Mouse (Mus musculus): Measurements from ENCODE around the gene 9430015G10Rik.
"Not testable (repeated sequence)": the region's sequence is repeated elsewhere in the genome, so short reads cannot be mapped to it uniquely, and the experiment has no call there.

Gene 9430015G10Rik

GRCm38 (mm10) chr4:156097770-156098366, 11.9 kb upstream of the 9430015G10Rik start:
- DNase-seq (ENCODE audit: low read depth, low spot score): no peak

DNA sequence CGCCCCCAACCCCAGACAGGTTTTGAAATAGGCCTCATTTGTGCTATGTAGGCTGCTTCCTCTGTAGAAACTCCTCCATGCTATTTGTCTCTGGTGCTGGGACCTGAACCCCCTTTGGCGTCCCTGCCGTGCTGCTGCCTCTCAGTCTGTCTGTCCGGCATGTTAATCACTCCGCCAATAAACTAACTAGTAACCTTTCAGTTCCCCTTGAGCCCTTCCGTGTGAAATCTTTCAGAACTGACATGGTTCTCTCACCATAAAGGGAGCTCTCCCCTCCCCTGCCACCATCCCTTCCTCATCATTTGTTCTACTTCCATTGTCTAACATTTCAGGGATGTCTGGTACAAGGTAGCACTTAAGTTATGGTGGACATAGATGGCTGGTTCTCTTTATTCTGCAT, 10.4 kb upstream of the 9430015G10Rik start:
- DNase-seq (ENCODE audit: low read depth, low spot score): no peak

- DNase-seq (ENCODE audit: low read depth, low spot score): peak; percentile 46
Measured at GRCm38 (mm10) chr4:156100501-156100900, 9.3 kb upstream of the 9430015G10Rik start.

- DNase-seq (ENCODE audit: low read depth, low spot score): peak; percentile 39
Measured at GRCm38 (mm10) chr4:156101481-156101903, 8.3 kb upstream of the 9430015G10Rik start.

- DNase-seq (ENCODE audit: low read depth, low spot score): no peak
Measured at GRCm38 (mm10) chr4:156103342-156103741, 6.4 kb upstream of the 9430015G10Rik start.

GRCm38 (mm10) chr4:156108606-156109546, 906 bp upstream of the 9430015G10Rik start:
- peak; percentile 89 for DNase-seq (ENCODE audit: low read depth, low spot score)

GRCm38 (mm10) chr4:156124077-156124476, 14.3 kb downstream of the 9430015G10Rik start:
- no peak for DNase-seq (ENCODE audit: low read depth, low spot score)

DNA sequence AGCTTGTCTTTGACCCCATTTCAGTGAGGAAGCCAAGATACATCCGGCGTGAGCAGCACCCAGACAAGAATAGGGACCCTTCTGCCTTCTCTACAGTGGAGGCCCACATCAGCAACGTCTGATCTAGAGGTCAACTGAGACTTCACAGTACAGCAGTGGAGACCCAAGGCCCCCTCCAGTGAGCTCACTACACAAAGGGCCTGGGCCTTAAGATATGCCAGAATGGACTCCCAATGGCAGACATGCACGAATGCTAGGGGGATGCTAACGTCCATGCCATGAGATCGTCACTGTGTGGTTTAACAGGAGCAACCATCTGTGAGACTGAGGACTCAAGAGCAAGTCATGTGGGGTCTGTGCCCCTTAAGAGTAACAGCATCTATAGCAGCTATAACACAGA, 15.6 kb downstream of the 9430015G10Rik start:
- DNase-seq (ENCODE audit: low read depth, low spot score): no peak

- peak; percentile 85 for DNase-seq (ENCODE audit: low read depth, low spot score)
Measured at GRCm38 (mm10) chr4:156126841-156127240, 17.1 kb downstream of the 9430015G10Rik start.

- DNase-seq (ENCODE audit: low read depth, low spot score): no peak
Measured at GRCm38 (mm10) chr4:156128746-156129145, 19.0 kb downstream of the 9430015G10Rik start.

- peak; percentile 27 for DNase-seq (ENCODE audit: low read depth, low spot score)
Measured at GRCm38 (mm10) chr4:156130436-156130835, 20.7 kb downstream of the 9430015G10Rik start, which contains the start of gene Rnf223. Gene Rnf223, plus strand, starts transcription at chr4:156130513.

DNA sequence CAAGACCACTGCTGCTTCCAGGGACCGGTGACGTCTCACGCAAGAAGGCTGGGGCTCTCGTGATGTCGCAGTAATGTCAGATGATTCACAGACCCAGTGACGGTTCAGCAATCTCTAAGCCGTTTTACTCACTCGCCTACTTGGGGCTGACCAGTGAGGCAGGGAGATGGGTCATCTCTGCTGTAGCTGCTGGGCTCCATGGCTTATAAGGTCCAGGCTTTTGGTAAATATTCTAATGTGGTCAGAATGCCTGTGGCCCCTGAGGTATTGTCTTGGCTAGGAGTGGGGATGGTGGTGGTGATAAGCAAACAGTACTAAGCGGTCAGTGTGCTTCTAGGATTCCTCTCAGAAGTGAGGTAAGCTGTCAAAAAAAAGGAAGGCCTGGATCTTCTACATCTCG, 21.2 kb downstream of the 9430015G10Rik start:
- DNase-seq (ENCODE audit: low read depth, low spot score): no peak

GRCm38 (mm10) chr4:156133334-156133733, 23.6 kb downstream of the 9430015G10Rik start:
- DNase-seq (ENCODE audit: low read depth, low spot score): no peak

DNA sequence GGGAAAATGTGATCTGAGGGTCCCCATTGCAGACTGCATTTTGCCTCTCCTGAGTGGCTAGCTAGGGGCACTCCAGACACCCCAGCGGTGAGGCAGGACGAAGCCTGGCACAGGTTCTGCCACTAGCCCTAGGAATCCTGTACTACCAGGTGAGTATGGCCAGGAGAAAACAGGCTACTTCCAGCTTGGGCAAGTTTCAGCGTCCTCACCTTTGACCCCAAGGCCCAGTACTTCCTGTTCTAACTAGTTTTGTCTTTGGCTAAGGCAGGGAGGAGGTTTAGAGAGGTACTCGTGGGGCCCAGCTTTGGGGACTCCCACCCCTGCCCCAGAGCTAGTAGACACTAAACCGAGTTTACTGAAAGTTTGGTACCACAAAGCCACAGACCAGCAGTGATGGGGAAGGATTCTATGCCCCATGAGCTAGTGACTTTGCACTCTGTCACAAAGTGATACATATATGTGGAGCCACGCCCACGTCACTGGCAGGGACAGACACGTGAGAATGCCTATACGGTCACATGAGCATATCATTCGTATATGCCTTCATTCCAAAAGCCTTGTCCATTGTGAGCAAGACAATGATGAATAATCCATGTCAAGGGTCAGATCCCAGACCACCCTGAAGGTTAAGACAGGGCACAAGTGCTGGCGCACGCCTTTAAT, 24.3 kb downstream of the 9430015G10Rik start:
- DNase-seq (ENCODE audit: low read depth, low spot score): peak; percentile 41

DNA sequence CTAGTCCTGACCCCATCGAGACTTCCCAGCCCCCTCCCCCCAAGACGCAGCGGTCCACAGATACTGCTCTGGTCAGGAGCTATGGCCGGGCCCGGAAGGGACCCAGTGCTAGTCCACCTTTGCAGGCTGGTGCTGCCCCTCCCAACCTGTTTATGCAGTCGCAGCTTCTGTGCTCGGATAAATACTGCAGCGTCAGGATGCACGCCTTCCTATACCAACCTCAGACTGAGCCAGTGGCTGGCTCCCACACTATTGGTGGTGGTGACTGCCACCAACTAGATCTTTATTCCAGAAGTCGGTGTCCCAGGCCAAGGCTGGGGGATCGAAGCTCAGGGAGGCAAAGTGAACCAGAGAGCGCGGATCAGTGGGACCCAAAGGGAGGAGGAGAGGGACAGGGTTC, 25.3 kb downstream of the 9430015G10Rik start:
- no peak for DNase-seq (ENCODE audit: low read depth, low spot score)

- DNase-seq (ENCODE audit: low read depth, low spot score): no peak
Measured at GRCm38 (mm10) chr4:156135801-156136200, 26.0 kb downstream of the 9430015G10Rik start.

DNA sequence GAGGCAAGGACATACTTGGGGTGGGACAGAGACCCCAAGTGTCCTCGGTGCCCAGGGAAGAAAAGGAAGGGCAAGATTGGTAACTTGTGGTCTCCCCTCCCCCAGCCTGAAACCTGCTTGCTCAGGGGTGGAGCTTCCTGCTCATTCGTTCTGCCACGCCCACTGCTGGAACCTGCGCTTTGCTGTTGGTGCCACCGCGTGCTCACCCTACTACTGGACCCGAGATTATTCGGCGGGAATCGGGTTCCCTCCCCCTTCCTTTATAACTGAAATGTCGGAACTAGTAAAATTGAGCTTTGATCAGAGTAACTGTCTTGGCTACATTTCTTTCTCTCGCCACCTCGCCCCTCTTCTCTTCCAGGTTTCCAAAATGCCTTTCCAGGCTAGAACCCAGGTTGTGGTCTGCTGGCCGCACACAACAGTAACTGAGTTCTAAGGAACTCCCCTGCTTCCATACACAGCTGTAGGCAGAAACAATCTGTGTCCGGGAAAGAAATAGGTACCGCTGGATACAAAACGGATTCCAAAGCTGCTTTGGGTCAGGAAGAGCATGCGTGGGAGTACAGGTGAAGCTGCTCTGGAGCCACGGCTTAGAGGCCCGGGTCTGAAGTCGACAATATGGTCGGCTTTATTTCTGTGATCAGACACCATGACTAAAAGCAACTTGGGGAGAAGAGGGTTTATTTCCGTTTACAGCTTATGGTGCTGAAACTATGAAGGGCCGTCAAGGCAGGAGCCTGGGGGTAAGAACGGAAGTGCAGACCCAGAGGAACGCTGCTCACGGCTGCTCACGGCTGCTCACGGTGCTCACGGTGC, 26.7 kb downstream of the 9430015G10Rik start:
- peak; percentile 74 for DNase-seq (ENCODE audit: low read depth, low spot score)

DNA sequence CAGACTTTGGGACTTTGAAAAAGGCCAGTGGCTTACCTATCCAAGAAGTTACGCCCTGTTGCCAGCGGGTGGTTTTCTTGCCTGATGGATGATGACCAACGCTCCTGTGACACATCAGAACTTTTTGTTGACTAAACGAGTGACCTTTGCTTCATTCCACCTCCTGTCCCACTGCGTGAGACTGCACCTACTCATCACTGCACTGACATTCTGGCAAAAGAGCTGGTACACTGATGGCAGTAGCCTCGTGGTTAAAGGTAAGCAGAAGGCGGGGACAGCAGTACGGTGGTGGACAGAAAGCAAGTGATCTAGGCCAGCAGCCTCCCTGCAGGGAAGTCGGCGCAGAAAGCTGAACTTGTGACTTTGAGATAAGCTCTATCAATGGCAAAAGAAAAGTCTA, 41.1 kb downstream of the 9430015G10Rik start:
- not testable (repeated sequence) for DNase-seq (ENCODE audit: low read depth, low spot score)

- DNase-seq (ENCODE audit: low read depth, low spot score): no peak
Measured at GRCm38 (mm10) chr4:156154771-156155170, 45.0 kb downstream of the 9430015G10Rik start.

DNA sequence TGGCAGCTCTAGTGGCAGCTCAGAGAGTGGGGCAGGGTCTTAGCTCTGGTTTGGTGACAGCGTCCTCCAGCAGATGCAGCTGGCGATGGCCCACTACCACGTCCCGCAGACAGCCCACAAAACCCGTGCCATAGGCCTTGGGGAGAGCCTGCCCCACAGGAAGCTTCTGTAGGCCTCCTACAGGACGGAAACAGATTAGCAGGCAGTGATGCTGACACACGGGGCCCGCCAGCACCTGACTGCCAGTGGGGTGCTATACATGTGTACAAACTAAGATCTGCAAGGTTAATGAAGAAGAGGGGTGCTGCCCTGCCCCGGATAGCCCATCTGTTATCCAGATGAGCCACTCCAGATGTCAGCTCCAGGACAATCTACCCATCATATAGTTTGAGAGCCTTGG, 56.7 kb downstream of the 9430015G10Rik start:
- DNase-seq (ENCODE audit: low read depth, low spot score): peak; percentile 64

DNA sequence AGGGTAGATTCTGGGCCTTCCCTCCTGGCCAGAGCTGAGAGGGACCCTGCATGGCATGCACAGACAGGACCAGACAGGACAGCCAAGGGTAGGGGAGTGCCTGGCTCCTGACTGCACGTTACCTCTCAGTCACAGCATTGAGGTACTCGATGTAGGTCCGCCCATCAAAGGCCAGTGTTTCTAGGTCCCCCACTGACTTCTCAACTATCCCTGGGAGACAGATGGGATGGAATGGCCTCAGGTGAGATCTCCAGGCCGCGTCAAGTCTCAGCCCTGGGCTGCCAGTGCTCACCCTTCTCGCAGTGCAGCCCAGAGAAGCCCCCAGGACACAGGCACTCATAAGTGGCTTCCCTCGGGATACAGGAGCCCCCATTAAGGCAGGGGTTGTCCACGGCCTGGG, 58.8 kb downstream of the 9430015G10Rik start:
- DNase-seq (ENCODE audit: low read depth, low spot score): no peak
